Mouse (Mus musculus): ENCODE measurements around the gene Catsperg1.
"Not testable (repeated sequence)": the region's sequence is repeated elsewhere in the genome, so short reads cannot be mapped to it uniquely, and the experiment has no call there.

Gene Catsperg1

DNA sequence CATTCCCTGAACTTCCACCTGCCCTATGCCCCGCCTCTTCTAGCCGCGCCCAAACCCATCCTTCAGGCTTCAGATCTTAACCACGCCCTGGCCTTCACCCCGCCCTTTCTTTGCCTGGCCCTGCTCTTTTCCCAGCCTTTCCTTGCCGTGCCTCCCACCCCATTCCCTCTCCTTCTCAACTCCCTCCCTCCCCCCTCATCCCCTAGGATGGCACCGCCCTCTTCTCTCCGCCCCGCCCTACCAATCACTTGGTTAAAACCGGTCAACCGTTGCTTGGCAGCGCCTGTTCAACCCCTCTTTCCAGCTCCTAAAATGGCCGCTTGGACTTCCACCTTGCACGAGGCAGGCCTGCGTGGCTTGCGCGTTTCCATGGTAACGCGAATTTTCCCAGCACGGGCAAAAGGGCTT lies at the start of gene Catsperg1:
Catsperg1 (minus strand) TSS at position 361 of the 408 bp plus-strand sequence.
- peak; percentile 55 for DNase-seq (ENCODE audit: low spot score)

DNA sequence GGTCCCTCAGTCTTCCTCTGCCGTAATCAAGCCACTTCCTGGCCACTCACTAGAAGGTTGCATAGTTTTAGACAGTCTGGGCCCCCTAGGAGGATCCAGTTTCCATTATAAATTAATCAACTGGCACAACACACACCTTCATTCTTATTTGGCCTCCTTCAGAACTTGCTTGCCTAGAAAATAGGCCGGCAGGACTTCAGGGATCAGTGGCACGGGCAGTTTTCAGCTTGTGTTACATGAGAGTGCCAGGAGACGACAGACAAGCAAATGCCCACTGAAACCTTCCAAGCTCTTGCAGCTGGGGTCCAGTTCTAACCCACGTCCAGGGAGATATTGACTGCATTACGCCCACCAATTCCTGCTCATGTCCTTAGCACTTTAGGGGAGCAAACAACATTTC lies 48.3 kb upstream of the Catsperg1 start:
- no peak for DNase-seq (ENCODE audit: low spot score)

DNA sequence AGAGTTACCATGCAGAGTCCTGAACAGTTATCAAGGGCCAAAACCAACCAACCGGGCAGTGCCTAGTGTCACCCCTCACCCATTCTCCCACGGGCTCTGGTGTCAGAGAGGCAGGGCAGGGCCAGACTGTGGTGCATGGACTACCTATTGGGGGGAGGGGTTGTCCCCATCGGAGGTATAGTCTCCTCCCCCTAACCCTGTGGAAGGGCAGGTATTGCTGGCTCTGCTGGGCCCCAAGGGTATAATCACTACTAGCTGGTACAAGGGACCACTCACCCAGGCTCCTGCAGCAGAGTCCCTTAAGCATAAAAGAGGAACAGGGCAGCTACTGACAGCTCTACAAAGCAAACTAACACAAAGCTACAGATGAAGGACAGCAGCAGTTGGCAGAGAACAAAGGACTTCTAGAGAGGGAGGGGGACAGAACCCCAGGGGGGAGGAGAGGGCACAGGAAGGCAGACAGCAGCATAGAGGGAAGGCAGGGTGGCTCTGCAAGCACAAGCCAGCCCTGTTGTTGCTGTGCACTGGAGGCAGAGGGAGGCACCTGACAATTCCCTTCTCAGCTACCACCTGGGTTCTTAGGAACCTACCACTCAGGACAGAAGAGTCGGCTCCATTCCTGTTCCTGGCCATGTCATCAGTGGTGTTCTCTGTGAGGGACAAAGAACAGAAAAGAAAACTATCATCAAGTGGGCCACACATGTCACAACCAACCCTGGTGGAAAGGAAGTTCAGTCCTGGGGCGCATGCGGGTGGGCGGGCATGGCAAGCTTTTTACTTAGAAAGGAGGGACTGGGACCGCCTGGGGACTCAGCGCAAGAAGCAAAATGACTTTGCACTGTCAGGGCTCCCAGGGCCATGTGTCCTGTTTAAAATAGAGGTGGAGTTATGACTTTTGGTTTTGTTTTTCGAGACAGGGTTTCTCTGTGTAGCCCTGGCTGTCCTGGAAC lies 46.2 kb upstream of the Catsperg1 start:
- DNase-seq (ENCODE audit: low spot score) = no peak

DNA sequence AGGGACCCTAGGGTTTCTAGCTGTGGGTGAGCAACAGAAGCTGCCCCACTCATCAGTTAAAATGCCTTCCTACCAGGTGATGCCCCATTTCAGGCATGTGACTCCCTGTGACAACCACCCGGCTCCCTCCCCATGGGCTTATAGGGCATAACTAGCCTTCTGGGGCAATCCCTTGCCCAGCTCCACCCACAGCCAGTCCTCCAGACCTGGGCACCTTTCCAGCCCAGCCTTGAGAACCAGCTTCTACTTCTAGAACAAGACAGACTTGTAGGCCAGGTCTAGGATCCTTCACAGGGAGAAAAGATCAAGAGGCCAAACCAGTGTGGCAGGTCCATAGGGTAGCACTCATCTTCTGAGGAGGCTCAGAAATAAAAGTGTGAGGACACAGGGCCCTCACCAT lies 43.5 kb upstream of the Catsperg1 start:
- no peak for DNase-seq (ENCODE audit: low spot score)

DNA sequence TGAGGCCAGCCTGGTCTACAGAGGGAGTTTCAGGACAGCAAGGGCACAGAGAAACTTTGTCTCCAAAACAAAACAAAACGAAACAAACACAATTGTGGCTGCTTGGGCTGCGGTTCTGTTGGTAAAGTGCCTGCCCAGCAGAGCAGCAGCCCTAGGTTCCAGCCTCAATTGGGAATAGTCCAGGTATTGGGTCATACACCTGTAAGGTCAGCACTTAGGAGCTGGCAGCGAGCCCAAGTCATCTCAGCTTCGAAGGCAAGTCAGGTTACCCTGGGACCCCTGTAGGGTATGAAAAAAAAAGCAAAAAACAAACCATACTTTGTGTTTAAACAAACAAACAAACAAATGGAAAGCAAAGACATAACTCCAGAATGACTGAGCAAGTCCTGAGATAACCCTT lies 42.0 kb upstream of the Catsperg1 start:
- no peak for DNase-seq (ENCODE audit: low spot score)

DNA sequence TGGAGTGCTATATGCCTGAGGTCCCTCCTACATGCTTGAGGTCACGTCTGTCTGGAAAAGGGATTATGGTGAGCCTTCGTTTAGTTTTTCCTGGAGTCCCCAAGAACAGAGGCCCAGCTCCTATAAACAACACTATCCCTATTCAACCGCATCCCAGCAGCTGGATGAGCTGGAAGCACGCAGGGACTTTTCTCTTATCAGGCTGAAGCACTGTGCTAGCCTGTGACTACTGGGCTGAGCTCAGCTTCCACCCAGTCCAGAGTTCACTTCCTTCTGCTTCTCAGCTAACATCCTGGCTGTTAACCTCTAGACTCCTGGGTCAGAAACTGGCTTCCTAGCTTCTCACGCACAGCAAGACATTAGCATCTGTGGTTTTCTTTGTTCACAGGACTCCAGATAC lies 40.0 kb upstream of the Catsperg1 start:
- peak; percentile 73 for DNase-seq (ENCODE audit: low spot score)

DNA sequence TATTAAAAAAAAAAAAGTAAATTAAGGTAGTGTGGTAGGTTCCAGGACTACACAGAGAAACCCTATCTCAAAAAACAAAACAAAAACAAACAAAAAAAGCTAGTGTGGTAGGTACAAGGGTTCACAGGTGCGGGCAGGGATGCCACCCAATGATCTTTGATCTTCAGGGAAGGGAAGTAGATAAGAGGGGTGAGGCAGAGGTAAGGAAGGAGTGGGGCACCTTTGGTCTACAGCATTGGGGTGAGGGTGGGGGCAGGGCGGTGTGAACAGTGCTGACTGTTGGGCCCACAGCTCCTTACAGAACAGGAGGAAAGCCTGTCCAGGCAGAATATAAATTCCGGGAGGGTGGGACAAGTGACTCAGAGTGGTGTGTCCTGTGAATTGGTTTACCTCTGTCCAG lies 37.3 kb upstream of the Catsperg1 start:
- DNase-seq (ENCODE audit: low spot score) = no peak

DNA sequence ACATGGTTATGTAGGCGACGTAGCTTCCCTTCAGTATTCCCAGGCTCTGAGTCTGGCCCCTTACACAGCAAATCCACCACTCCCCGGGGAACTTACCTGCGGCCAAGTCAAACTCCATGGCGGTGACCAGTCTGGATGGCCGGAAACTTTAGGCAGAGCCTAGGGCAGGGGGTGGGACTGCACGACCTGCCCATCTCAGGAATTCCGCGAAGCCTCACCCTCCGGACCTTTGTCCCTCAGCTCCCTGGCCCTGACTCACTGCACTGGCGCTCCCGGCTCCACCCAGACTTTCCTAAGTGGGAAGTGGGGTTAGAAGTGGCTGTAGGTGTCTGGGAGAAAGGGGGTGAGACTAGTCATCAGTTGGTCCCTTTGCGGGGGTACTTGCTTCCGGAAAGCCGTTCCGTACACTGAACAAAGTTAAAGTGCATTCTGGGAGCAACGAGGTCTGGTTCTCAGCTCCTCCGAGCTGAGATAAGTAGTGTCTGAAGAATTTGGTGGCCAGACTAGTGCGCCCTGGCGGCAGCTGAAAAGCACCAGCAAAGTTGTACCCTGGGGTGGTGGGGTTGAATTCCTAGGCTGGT lies 34.5 kb upstream of the Catsperg1 start, which contains the start of gene 2200002D01Rik:
2200002D01Rik (minus strand) TSS at position 206 of the 581 bp plus-strand sequence.
- DNase-seq (ENCODE audit: low spot score) = peak; percentile 87

DNA sequence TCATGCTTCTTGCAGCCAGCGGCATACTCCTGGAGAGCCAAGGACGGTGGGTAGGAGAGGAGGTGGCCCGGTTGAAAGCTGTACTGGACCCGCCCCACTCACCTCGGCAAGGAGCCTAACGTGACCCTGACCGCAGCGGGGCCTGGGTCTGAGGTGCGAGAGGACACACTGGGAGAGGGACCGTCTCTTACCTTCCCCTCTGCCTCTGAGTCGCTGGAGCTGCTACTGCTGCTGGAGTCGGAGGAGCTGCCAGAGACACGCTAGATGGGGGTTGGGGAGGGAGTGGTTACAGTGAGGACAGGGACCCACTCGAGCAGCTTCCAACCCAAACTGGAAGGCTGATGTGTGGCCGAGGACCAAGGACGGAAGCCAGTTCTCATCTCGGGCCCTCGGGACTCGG lies 33.9 kb upstream of the Catsperg1 start:
- DNase-seq (ENCODE audit: low spot score) = peak; percentile 69

DNA sequence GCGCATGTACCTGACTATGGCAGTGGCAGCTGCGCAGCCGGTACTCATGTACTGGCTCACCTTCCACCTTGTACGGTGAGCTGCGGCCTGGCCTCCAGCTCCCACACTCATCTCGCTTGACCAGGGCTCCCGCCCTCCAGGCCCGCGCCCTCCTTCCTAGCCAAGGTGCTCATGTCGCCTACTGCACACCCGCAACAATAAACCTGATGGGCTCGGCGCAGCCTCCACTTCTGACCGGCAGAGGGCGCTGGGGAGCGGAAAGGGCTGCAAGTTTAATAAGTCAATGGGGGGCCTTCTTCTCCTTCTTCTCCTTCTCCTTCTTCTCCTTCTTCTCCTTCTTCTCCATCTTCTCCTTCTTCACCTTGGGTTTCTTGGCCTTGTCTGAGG lies 33.5 kb upstream of the Catsperg1 start:
- peak; percentile 85 for DNase-seq (ENCODE audit: low spot score)

DNA sequence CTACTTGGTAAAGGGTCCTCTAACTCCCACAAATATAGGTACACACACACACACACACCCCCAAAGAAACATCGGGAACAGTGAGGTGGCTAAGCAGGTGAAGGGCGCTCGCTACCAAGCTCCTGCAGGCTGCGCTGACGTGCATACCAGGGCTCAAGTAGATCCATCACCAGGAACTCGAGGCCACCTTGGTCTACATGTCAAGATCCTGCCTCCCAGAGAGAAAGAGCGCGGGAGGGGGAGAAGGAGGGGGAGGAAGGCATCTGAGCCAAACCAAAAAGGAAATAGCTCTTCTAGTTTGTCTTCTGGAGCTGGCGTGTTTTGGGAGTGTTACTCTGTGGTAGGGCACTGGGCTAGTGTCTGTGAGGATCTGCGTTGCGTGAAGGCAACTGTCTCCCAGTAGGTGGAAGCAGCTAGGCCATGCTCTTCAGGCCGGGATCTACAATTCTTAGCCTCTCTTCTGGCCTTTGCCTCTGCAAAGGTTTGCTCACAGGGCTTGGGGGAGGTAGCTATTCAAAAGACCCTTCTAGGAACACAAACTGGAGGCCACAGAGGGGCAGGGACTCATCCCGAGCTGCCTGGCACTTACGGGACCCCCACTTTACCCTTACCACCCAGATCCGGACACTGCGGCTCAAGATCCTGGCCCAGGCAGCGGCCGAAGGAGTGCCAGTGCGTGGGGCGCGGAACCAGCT lies 32.9 kb upstream of the Catsperg1 start:
- no peak for DNase-seq (ENCODE audit: low spot score)

DNA sequence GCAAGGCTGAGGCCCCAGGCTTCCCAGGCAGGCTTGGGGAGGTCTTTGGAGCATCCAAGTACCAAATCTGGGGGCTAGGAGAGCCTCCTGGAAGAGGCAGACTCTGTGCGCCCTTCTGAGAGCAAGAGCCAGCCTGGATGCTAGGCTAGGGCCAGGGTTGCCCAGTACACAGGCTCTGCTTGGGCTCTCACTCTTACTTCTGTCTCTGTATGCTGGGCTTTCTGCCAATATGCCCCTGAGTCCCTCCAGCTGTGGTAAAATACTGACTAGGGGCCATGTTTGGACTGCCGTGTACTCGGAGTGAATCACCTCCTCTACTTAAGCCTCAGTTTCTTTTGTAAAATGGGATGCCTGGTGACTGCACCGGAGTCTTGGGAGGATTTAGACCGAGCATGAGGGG lies 32.2 kb upstream of the Catsperg1 start:
- no peak for DNase-seq (ENCODE audit: low spot score)

DNA sequence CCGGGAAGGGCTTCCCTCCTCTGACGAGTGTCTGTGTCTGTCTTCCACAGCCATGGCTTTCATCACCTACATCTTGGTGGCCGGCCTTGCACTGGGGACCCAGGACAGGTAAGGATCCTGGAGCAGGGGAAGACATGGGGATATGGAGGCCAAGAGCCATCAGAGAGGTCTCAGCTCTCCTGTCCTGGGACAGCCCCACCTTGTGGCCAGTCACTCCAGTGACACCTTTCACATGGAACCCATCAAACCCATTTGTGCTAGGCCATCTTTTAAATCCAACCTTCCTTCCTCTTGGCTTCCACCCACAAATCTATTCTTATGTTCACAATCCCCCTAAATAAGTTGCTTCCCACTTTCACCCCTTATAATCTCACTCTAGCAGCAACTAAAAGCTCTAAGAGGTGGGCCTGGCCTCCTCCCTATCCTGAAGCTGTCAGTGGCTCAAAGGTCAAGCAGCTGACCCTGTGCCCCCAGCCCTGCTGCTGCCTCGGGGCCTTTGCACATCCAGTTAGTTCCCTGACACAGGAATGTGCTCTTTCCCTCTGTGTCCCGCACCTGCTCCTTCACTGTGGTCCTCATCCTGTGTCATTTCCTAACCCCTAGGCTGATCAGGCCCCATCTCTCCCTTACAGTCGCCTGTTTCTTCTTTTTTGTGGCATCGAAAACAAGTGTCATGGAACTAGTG lies 31.0 kb upstream of the Catsperg1 start:
- DNase-seq (ENCODE audit: low spot score) = no peak

DNA sequence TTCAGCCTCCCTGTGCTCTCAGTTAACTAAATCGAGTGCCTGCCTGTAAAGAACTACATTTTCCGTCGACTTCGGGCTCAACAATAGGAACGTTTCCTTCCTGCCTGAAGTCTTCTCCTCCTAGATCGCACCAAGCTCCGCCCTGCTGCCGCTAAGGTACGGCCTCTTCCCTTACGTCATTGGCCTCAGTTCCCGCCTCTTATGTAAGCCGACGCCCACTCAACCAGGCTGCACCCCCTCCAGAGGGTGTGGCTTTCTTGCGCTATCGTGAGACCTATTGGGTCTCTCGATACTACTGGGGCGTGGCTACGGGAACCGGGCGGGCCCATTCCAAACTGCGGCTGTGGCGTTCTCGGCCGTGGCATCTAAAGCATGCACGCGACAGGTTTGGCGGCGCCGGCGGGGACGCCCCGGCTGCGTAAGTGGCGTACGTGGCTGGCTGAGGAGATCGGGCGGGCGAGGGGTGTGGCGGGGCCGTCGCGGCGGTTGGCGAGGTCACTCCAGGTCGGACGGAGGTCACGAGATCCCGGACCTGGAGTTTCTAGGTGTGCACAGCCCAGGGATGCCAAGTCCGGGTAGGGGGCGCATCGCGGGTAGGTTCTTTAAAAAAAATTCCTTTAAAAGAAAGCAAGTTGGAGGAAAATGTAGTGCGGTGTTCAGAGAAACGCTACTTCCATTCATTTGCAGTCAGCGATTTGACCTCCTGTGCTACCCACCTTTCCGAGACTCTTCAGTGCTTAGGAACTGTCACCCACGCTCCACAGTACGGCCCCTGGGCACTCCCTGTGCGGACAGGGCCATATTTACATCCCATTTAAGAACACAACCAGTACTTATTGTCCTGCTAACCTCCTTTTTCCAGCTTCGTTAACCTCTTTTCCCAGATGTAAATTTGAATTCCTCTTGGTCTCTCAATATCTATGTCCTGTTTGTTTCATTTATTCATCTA lies 24.5 kb upstream of the Catsperg1 start, which contains the start of gene Yif1b:
Yif1b (plus strand) TSS at position 311 of the 949 bp plus-strand sequence.
- DNase-seq (ENCODE audit: low spot score) = peak; percentile 99

DNA sequence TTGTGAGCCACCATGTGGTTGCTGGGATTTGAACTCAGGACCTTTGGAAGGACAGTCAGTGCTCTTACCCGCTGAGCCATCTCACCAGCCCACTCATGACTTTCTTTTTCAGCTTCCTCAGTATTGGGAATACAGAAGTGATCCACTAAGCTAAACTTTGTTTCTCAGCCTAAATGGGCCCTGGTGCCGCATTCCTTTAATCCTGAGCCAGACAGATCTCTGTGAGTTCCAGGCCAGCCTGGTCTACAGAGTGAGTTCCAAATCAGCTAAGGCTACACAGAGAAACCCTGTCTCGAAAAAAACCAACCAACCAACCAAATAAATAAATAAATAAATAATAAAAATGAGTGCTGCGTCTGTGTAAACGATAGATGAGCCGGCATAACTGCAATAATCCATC lies 23.8 kb upstream of the Catsperg1 start:
- DNase-seq (ENCODE audit: low spot score) = not testable (repeated sequence)

DNA sequence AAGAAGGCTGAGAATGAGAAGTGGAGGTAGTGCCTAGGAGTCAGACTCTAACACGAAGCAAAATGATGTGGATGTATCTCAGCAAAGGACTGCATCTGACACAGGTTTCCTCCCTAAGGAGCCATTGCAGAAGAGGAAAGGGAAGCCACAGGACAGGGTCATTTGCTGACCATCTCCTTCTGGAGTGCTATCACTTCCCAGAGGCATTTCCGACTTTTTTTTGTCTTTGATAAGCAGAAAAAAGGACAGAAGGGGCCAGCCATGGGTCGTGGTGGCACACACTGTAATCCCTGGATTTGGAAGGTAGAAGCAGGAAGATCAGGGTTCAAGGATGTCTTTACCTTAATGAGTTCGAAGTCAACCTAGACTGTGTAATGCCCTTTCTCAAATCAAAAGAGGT lies 22.8 kb upstream of the Catsperg1 start:
- DNase-seq (ENCODE audit: low spot score) = no peak

DNA sequence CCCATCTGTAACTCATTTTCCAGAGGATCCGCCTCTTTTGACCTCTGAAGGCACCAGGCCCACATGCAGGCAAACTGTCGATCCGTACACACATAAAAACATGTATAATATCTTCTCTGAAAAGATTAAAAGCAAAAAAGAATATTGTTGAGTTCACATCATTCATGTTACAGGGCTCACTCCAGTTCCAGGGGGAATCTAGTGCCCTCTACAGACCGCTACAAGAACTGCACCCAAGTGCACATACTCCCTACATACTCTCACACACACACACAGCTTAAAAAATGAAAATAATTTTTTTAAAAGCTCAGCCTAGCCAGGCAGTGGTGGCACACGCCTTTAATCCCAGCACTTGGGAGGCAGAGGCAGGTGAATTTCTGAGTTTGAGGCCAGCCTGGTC lies 20.8 kb upstream of the Catsperg1 start:
- DNase-seq (ENCODE audit: low spot score) = no peak

DNA sequence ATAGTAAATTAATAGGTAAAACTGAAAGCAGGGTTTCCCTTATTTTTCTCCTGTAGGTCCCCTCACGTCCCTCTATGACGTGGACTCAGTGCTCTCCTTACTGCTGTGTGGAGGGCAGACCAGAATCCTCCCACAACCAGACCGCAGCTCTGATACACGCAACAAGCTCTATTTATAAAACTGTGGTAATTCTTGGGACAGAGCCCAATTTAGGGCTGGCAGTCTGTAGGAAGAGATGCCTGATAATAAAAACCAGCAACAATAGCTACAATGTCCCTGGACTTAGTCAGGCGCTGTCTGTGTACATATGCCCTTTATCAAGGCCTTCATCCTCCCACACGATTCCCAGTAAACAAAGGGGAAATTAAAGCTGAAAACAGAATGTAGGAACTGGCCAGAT lies 19.9 kb upstream of the Catsperg1 start:
- no peak for DNase-seq (ENCODE audit: low spot score)

DNA sequence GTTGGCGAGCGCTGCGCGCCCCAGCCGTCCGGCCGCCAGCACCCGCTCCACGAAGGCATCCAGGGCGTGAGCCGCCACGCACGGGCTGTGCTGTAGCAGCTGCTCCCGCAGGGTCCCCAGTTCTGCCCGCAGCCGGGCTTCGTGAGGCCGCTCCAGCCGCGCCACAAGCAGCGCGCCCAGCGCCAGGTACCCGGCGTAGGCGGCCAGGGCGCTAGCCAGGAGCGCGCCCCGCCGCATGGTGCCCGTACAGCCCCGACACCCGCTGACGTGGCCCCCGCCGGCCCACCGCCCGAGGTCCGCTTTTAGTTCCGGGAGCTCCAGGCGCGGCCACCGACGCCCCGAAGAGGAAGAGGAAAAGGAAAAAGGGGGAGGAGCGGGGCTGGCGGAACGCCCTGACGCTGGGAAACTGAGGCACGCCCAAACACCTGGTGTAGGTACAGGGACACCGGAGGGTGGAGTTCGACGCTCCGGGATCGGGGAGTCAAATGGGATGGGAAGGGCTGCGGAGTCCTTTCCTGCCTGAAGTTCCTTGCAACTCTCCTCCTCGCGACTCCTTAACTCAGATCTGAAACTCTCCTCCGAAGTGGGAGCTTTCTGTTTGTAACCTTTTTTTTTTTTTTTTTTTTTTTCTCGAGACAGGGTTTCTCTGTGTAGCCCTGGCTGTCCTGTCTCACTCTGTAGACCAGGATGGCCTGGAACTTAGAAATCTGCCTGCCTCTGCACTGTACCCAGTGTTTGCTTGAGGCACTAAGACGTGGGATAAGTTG lies 18.6 kb upstream of the Catsperg1 start, which contains the start of gene Kcnk6:
Kcnk6 (minus strand) TSS at position 269 of the 767 bp plus-strand sequence.
- DNase-seq (ENCODE audit: low spot score) = no peak

DNA sequence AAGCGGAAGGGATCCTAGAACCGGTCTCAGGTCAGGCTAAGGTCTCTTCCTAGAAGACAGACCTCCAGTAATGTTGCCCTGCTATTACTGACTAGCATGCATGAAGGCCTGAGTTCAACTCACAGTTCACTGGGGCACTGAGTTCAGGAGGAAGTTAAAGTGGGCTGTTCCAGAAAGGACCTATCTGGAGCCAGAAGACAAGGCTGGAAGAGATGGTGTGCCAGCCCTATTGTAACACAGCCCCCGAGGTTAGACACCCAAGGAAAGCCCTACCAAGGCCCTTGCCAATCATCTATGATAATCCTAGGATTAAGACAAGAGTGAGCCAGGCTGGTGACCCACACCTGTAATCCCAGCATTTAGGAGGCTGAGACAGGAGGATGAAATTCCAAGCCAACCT lies 17.7 kb upstream of the Catsperg1 start:
- no peak for DNase-seq (ENCODE audit: low spot score)

Measured in yolk sac, embryonic 10.5 days (tissue).